Mouse (Mus musculus): ENCODE measurements around the gene Cxcl2. TPM values are rescaled to one million over a fixed set of nuclear protein-coding genes. Genes with fewer than 3 reads are reported as not detected.

The Cxcl2 gene
- not detected in 2 replicates for polyA plus RNA-seq (2014; fragmentation: Nextera tagmentation; extraction: Ambion mirVana)

DNA sequence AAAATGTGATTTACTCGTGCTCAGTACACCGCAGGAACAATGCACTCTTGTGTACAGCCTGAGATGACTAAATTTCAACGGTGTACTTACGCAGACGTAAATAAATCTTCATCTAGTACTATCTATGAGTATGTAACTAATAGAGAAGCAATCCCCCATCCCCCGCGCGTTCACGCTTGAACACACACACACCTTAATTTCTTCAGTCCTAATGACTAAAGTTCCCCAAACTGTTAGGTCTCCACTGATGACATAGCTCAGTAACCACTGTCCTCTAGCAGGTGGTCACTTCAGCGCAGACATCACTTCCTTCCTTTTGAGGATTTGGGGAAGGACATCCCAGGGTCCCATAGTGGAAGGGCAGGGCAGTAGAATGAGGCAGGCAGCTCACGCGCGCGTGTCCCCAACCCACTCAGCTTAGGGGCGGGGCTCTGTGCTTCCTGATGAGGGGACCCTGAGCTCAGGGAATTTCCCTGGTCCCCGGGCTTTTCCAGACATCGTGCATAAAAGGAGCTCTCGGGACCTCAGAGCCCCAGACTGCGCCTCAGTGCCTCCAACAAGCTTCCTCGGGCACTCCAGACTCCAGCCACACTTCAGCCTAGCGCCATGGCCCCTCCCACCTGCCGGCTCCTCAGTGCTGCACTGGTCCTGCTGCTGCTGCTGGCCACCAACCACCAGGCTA lies at the start of gene Cxcl2:
Gene Cxcl2, plus strand, starts transcription at position 533 of the 682 bp plus-strand sequence.
- peak within 1 kb of the TSS; percentile 54 for H3K4me2 ChIP-seq (ENCODE audit: low read depth, low read length)
- no peaks in the 10 kb centered on the region for H3K27me3 ChIP-seq (ENCODE audit: control insufficient read depth, insufficient read depth, low read length)
- no peak within 1 kb of the TSS for H3K9ac ChIP-seq (replicated peaks; ENCODE audit: low read depth, low read length)
- no peak within 1 kb of the TSS for H3K27ac ChIP-seq (ENCODE audit: low read depth, low read length)
- H3K9me3 ChIP-seq (ENCODE audit: control insufficient read depth, low read length): no peaks in the 10 kb centered on the region
- WGBS: 8% methylated on average over 22 of the region's 22 CpGs
- H3K36me3 ChIP-seq (ENCODE audit: control insufficient read depth, insufficient read depth, low read length): no peaks in the 10 kb centered on the region
- peak; percentile 70; the same call in 1 of the 2 replicates for ATAC-seq (ENCODE audit: low read depth)
- 0 out of 2 replicates have a peak, but pooled peaks cover 3% of the 10 kb centered on the region for H3K4me1 ChIP-seq (ENCODE audit: control insufficient read depth, insufficient read depth, low read length)
- peak within 1 kb of the TSS; percentile 18; the same call in 1 of the 2 replicates for H3K4me3 ChIP-seq (ENCODE audit: low read depth, low read length)

DNA sequence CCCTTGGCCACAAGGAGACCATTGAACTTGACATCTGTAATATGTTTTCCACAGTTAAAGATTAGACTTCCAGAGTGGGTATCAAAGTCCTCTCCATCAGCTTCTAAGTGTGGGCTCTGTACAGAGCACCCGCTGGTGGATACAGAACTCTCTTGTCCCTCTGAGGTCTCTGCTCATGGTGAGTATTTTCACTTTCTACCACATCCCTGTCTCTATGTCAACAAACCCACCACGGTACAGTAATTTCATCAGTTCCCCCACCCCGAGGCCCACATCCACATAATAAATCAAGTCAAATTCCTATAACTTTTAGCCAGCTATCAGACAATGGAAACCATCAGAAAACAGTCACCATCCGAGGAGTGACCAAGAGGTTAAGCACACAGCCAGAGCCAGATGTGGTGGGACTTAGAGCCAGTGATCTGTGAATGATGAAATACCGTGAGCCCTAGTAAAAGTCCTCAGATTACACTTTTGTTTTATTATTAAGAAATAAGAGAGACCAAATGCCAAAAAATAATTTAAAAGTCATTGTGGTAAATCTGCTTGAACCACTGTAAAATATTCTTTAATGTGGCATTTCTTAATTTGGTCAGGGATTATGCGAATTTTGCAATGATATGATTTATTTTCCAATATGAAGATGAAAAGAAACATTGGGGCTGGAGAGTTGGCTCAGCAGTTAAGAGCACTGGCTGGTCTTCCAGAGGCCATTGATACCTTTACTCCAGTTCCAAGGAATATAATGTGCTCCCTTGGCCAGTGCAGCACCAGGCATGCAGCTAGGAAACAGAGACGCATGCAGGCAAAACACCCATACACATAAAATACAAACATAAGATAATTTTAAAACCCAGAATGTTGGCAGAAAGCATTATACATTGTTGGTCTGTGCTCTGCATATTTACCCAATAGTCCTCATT lies 48.1 kb upstream of the Cxcl2 start:
- WGBS: 78% methylated on average over 7 of the region's 7 CpGs
- Histone ChIP-seq H3K27ac (ENCODE audit: low read depth, low read length) (no peak overlapping the region), H3K4me3 (ENCODE audit: low read depth, low read length) (no peak overlapping the region), H3K4me2 (ENCODE audit: low read depth, low read length) (no peak overlapping the region), H3K27me3 (ENCODE audit: control insufficient read depth, insufficient read depth, low read length) (no peaks in the 10 kb centered on the region), H3K9ac (replicated peaks; ENCODE audit: low read depth, low read length) (no peak overlapping the region), H3K4me1 (ENCODE audit: control insufficient read depth, insufficient read depth, low read length) (no peaks in the 10 kb centered on the region), H3K36me3 (ENCODE audit: control insufficient read depth, insufficient read depth, low read length) (no peaks in the 10 kb centered on the region), H3K9me3 (ENCODE audit: control insufficient read depth, low read length) (no peaks in the 10 kb centered on the region)
- no peak for ATAC-seq (ENCODE audit: low read depth)

DNA sequence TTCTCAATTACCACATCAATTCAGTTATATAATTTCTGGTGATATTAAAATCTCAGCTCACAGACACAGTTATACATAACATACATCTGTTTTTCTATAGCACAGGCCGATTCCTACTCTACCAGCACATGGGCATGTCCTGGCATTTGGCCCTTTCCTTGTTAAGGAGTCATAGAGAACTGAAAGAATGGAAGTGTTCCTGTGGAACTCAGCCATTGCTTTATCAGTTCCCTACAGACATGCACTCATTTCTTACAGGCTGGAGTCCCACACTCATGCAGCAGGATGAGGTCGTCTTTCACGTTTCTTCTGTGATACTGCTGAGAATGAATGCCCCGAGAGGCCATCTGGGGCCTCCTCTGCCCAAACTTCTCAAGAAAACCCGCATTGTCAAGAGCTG lies 46.2 kb upstream of the Cxcl2 start:
- no peak for ATAC-seq (ENCODE audit: low read depth)
- no peaks in the 10 kb centered on the region for H3K9me3 ChIP-seq (ENCODE audit: control insufficient read depth, low read length)
- H3K9ac ChIP-seq (replicated peaks; ENCODE audit: low read depth, low read length): no peak overlapping the region
- no peaks in the 10 kb centered on the region for H3K4me1 ChIP-seq (ENCODE audit: control insufficient read depth, insufficient read depth, low read length)
- 84% methylated on average over 5 of the region's 5 CpGs for WGBS
- no peak overlapping the region for H3K4me3 ChIP-seq (ENCODE audit: low read depth, low read length)
- no peak overlapping the region for H3K27ac ChIP-seq (ENCODE audit: low read depth, low read length)
- no peak overlapping the region for H3K4me2 ChIP-seq (ENCODE audit: low read depth, low read length)
- no peaks in the 10 kb centered on the region for H3K27me3 ChIP-seq (ENCODE audit: control insufficient read depth, insufficient read depth, low read length)
- no peaks in the 10 kb centered on the region for H3K36me3 ChIP-seq (ENCODE audit: control insufficient read depth, insufficient read depth, low read length)

DNA sequence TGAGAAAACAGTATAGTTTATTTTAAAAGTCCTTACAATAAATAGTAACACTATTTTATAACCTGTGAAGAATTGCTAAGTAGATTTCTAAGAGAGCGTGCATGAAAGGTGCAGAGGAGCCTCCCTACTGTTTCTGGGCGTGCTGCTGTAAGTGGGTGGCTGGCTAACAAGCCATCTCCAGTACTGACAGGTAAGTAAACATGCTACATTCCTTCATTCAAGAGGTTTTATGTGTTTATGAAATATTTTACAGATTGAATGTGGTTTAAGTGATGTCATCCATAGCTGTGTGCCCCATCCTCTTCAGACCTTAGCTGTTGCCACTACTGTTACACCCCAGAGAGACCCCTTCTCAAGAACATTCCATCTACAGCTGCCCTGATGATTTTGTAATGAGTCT lies 45.2 kb upstream of the Cxcl2 start:
- no peaks in the 10 kb centered on the region for H3K36me3 ChIP-seq (ENCODE audit: control insufficient read depth, insufficient read depth, low read length)
- H3K27me3 ChIP-seq (ENCODE audit: control insufficient read depth, insufficient read depth, low read length): no peaks in the 10 kb centered on the region
- no peak overlapping the region for H3K9ac ChIP-seq (replicated peaks; ENCODE audit: low read depth, low read length)
- no peak for ATAC-seq (ENCODE audit: low read depth)
- WGBS: 79% methylated on average over 2 of the region's 2 CpGs
- H3K4me1 ChIP-seq (ENCODE audit: control insufficient read depth, insufficient read depth, low read length): no peaks in the 10 kb centered on the region
- H3K4me3 ChIP-seq (ENCODE audit: low read depth, low read length): no peak overlapping the region
- no peak overlapping the region for H3K4me2 ChIP-seq (ENCODE audit: low read depth, low read length)
- H3K27ac ChIP-seq (ENCODE audit: low read depth, low read length): no peak overlapping the region
- H3K9me3 ChIP-seq (ENCODE audit: control insufficient read depth, low read length): no peaks in the 10 kb centered on the region

DNA sequence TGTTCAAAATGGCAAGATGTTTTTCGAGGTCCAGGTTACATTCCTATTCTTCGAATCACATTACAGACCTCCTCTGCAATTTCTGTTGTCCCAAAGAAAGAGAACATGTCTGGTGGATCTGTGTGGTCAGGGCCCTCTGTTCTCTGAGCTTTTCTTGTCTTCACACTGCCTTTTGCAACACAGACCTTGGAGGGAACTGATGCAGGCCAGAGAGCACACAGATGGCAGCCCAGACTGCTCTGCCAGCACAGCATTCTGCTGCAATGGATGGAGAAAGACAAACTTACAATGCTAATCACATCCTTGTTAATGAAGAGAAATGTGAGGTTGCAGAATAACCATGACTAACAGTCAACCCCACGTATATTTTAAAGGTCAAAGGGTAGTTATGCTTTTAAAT lies 44.6 kb upstream of the Cxcl2 start:
- Histone ChIP-seq H3K9me3 (ENCODE audit: control insufficient read depth, low read length) (no peaks in the 10 kb centered on the region), H3K9ac (replicated peaks; ENCODE audit: low read depth, low read length) (no peak overlapping the region), H3K27me3 (ENCODE audit: control insufficient read depth, insufficient read depth, low read length) (no peaks in the 10 kb centered on the region), H3K4me1 (ENCODE audit: control insufficient read depth, insufficient read depth, low read length) (no peaks in the 10 kb centered on the region), H3K36me3 (ENCODE audit: control insufficient read depth, insufficient read depth, low read length) (no peaks in the 10 kb centered on the region), H3K4me3 (ENCODE audit: low read depth, low read length) (no peak overlapping the region), H3K4me2 (ENCODE audit: low read depth, low read length) (no peak overlapping the region), H3K27ac (ENCODE audit: low read depth, low read length) (no peak overlapping the region)
- 80% methylated on average over 3 of the region's 3 CpGs for WGBS
- ATAC-seq (ENCODE audit: low read depth): no peak

DNA sequence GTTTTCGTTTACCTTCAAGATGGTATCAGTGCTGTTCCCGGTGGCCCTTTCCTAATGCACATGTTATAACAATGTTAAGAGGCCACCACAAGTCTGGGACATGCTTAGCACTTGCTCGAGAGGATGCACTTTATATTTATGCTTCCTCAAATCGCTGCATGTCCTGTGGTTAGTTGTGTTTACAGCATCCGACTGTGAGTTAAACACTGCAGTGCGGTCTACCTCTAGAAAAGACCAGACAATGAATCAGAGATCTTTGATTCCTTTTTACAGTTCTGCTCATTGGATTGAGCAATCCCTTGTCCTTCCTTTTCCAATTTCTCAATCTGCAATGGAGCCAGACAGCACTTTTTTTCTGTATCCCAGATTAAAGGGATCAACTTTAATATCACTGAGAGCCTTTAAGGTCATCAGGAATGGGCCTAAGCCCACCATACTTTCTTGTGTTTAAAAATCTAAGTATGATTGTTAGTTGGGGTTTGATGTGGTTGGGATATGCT lies 41.7 kb upstream of the Cxcl2 start:
- Histone ChIP-seq H3K9me3 (ENCODE audit: control insufficient read depth, low read length) (no peaks in the 10 kb centered on the region), H3K4me2 (ENCODE audit: low read depth, low read length) (no peak overlapping the region), H3K9ac (replicated peaks; ENCODE audit: low read depth, low read length) (no peak overlapping the region), H3K4me1 (ENCODE audit: control insufficient read depth, insufficient read depth, low read length) (no peaks in the 10 kb centered on the region), H3K27me3 (ENCODE audit: control insufficient read depth, insufficient read depth, low read length) (no peaks in the 10 kb centered on the region), H3K36me3 (ENCODE audit: control insufficient read depth, insufficient read depth, low read length) (no peaks in the 10 kb centered on the region), H3K4me3 (ENCODE audit: low read depth, low read length) (no peak overlapping the region), H3K27ac (ENCODE audit: low read depth, low read length) (no peak overlapping the region)
- WGBS: 90% methylated on average over 6 of the region's 6 CpGs
- ATAC-seq (ENCODE audit: low read depth): no peak

DNA sequence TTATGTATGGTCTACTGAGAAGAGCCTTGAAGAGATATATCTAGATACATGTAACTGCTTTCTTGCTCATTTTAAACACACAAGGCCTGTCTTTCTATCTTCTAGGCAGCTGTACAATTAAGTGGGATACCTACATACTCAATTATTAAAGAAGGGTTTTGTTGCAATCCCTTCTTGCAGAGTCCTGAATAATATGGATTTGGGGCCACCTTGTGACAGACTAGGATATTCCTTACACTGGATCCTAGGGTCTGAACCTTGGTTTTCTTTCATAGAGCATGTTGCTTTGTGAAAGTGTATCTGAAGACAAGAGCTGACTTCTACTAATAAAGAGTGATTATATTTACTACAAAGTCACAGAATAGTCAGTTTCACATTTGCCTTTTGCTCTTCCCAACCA lies 36.9 kb upstream of the Cxcl2 start:
- H3K4me1 ChIP-seq (ENCODE audit: control insufficient read depth, insufficient read depth, low read length): no peaks in the 10 kb centered on the region
- H3K27me3 ChIP-seq (ENCODE audit: control insufficient read depth, insufficient read depth, low read length): no peaks in the 10 kb centered on the region
- H3K9me3 ChIP-seq (ENCODE audit: control insufficient read depth, low read length): no peaks in the 10 kb centered on the region
- H3K36me3 ChIP-seq (ENCODE audit: control insufficient read depth, insufficient read depth, low read length): no peaks in the 10 kb centered on the region
- H3K27ac ChIP-seq (ENCODE audit: low read depth, low read length): no peak overlapping the region
- ATAC-seq (ENCODE audit: low read depth): no peak
- H3K4me3 ChIP-seq (ENCODE audit: low read depth, low read length): no peak overlapping the region
- no peak overlapping the region for H3K9ac ChIP-seq (replicated peaks; ENCODE audit: low read depth, low read length)
- no peak overlapping the region for H3K4me2 ChIP-seq (ENCODE audit: low read depth, low read length)

DNA sequence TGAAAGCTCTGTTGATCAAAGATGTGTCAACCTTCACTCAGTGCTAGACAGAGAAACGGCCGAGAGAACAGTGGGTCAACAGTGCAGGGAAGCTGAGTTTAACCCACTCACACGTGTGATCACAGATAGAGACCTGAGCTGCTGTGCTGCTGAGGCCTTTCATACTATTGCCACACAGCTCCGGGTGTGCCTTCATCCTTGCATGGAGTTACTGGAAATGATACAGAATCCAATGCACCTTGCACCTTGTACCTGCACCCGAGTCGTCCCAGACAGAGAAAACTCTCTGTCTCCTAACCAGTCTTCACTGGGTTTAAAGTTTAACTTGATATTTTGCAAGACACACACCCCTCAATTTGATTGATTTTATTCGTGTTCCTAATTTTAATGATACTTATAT lies 31.3 kb upstream of the Cxcl2 start:
- H3K9ac ChIP-seq (replicated peaks; ENCODE audit: low read depth, low read length): no peak overlapping the region
- no peaks in the 10 kb centered on the region for H3K36me3 ChIP-seq (ENCODE audit: control insufficient read depth, insufficient read depth, low read length)
- no peaks in the 10 kb centered on the region for H3K27me3 ChIP-seq (ENCODE audit: control insufficient read depth, insufficient read depth, low read length)
- no peak overlapping the region for H3K4me2 ChIP-seq (ENCODE audit: low read depth, low read length)
- 82% methylated on average over 7 of the region's 7 CpGs for WGBS
- no peak overlapping the region for H3K4me3 ChIP-seq (ENCODE audit: low read depth, low read length)
- H3K9me3 ChIP-seq (ENCODE audit: control insufficient read depth, low read length): no peaks in the 10 kb centered on the region
- ATAC-seq (ENCODE audit: low read depth): no peak
- H3K4me1 ChIP-seq (ENCODE audit: control insufficient read depth, insufficient read depth, low read length): no peaks in the 10 kb centered on the region
- no peak overlapping the region for H3K27ac ChIP-seq (ENCODE audit: low read depth, low read length)

DNA sequence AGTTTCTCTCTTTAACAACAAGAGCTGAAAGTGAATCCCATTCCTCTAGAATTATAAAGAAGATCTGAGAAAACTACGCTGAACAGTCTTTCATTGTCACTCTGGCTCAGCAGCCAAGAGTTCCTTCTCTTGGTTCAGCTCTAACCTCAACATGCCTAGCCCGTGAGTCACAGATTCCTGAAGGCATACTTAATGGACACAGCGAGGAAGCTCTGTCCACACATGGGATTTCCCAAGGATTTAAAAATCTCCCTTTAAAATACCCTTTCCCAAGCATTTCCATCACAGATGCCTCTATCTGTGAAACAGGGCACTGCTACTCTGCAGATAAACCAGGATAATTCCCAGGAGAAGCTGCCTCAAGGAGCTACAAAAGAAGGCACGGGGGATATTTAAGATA lies 27.6 kb upstream of the Cxcl2 start:
- Histone ChIP-seq H3K27me3 (ENCODE audit: control insufficient read depth, insufficient read depth, low read length) (no peaks in the 10 kb centered on the region), H3K9ac (replicated peaks; ENCODE audit: low read depth, low read length) (no peak overlapping the region), H3K27ac (ENCODE audit: low read depth, low read length) (no peak overlapping the region), H3K36me3 (ENCODE audit: control insufficient read depth, insufficient read depth, low read length) (no peaks in the 10 kb centered on the region), H3K4me2 (ENCODE audit: low read depth, low read length) (no peak overlapping the region), H3K9me3 (ENCODE audit: control insufficient read depth, low read length) (no peaks in the 10 kb centered on the region), H3K4me3 (ENCODE audit: low read depth, low read length) (no peak overlapping the region), H3K4me1 (ENCODE audit: control insufficient read depth, insufficient read depth, low read length) (no peaks in the 10 kb centered on the region)
- no peak for ATAC-seq (ENCODE audit: low read depth)
- 86% methylated on average over 4 of the region's 4 CpGs for WGBS
